Mouse (Mus musculus) mesoderm, embryonic 11.5 days (tissue): Measurements from ENCODE around the gene Otc.
A peak's percentile ranks its signal among the peaks of the same experiment; 100 is the strongest.

Experiments used
- DNase-seq: peaks from one replicate; pipeline ENCODE4 v3.0.0-alpha.2; 2012; ENCODE audit warnings: low read depth, low spot score

Otc gene

DNA sequence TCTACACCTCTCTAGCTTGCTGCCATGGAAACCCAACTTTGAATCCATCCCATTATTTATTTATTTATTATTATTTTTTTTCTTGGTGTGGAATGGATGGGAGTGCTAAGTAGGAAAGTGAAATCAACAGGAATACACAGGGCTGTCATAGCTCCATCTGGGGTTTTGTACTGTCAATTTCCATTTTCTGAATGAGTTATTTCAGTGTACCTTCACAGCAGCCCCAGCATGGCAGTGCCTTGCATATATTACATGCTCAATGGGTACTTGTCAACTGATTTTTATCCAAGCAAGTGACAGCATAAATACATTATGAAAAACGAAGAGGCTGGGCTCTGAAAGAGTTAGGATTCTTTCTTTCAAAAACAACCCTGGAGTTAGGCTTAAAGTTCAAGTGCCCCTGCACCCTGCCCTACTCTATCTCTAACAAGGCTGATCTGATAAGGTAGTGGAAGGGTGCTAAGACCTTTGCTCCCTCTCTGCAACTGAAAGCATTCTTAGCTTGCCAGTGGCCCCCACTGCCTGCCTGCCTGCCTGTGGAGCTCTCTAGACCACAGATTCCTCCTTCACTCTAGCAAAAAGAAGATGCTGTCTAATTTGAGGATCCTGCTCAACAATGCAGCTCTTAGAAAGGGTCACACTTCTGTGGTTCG, at the start of gene Otc:
Otc (plus strand) TSS at position 454 of the 653 bp plus-strand sequence.
- DNase-seq = no peak

DNA sequence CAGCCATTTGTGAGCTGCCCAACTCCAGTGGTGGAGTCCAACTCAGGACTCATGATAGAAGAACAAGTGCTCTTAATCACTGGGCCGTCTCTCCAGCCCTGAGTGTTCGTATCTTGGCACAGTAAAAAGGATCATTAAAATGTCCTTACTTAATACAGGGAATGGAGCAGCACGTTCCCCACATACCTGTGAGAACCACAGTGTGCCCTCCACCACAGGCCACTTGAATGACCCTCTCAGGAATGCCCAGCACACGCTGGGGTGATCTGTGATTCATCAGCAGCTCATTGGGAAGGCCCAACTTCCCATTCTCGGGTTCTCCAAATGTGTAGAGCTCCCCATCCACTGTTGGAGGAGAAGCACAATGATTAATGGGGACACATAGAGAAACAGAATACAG, 46.2 kb upstream of the Otc start:
- no peak for DNase-seq

- DNase-seq = peak; percentile 18
Measured at GRCm38 (mm10) chrX:10215972-10216371, 36.1 kb upstream of the Otc start.

DNA sequence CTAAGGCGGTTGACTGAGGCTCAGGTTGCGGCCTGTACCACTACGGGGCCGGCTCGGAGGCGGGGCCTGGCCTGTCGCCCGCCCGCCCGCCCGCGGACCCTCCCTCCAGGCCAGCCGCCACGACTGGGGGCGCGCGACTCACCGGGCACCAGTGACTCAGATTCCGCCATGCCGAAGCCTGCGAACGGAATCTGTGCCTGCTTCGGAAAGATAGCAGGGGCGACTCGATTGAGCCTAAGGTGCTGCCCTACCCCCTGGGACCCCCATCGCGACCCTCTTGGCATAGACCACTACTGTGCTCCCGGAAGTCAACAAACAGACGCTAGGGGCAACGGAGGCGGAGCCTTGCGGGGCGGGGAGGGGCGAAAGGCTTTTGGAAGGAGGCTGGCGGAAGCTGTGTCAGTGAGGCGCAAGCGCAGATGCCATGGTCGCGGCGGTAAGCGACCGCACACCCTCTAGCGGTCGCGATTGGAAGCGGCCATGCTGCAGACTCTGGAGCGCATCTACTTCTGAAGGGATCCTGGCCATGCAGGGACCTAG, 35.6 kb upstream of the Otc start, which contains the start of gene Rpgr:
Rpgr (minus strand) TSS at position 511 of the 540 bp plus-strand sequence.
- peak; percentile 93 for DNase-seq

DNA sequence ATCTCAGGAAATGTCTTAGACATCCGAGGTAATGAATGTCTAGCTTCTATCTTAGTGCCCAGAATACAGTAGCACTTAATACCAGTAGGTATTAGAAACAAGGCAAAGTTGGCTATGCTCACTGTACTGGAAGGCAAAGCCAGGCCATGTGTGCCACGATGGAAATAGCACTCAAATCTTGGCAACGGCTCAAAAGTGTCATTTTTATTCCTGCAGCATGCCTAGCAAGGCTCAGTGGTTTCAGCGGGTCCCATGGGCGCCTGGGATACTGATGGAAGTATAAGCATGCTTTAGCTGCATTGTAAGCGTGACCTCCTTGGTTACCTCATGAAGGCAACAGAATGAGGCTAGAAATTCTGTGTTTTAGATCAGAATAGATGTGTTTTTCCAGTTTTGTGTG, 32.8 kb upstream of the Otc start:
- no peak for DNase-seq

- DNase-seq = no peak
Measured at GRCm38 (mm10) chrX:10233051-10233450, 19.1 kb upstream of the Otc start.

DNA sequence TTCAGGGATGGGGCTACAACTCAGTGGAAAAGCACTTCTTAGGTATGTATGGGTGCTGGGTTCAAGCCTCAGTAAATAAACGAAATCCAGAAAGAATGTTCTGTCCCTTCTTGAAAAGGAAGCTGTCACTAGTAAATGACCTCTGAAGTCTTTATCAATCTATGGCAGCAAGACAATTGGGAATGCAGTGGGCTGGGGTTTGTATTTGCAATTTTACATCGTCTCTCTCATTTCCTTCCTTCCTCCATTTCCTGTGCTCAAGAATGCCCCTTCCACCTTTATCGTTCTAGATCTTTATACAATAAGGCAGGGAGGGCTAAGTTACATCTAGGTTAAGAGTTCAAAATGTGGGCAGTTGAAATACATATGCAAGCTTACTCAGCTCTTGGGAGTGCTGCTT, 17.5 kb upstream of the Otc start:
- DNase-seq = no peak

- no peak for DNase-seq
Measured at GRCm38 (mm10) chrX:10239515-10239914, 12.6 kb upstream of the Otc start.

- DNase-seq = no peak
Measured at GRCm38 (mm10) chrX:10243916-10244315, 8.2 kb upstream of the Otc start.

DNA sequence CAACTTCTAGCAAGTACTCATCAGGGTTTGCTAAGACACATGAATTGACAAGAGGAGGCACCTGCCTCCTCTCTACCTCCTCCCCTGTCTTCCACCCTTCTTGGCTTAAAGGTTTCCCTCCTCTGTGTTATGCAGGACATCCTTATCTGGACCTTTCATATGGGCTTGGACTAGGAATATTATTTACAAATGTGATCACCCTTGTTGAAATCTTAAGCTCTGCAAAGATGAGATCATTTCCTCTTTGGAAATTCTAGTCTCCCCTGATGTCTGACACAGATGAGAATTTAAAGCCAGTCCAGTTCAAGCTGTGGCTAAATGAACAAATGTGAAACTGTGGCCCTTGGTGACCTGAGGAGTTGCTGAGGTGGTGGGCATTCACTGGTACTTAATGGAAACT, 748 bp upstream of the Otc start:
- no peak for DNase-seq

GRCm38 (mm10) chrX:10257774-10258173, 5.7 kb downstream of the Otc start:
- no peak for DNase-seq

DNA sequence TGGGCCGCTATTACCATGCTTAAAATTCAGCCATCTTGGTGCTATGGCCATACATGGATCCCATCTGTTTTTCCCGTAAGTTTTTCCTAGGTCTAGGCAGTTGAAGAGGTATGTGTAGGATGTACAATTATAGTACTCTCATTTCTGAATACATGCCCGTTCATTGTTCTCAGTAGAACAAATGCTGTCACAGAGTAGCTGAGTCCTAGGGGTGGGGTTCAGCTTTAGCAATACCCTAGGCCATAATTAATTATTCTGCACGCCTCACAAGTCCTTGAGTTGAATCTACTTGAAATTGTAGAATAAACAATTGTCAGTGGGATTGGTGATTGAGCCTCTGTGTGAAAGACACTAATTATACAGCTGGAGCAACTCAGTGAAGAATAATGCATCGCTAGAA, 6.2 kb downstream of the Otc start:
- DNase-seq = no peak

DNA sequence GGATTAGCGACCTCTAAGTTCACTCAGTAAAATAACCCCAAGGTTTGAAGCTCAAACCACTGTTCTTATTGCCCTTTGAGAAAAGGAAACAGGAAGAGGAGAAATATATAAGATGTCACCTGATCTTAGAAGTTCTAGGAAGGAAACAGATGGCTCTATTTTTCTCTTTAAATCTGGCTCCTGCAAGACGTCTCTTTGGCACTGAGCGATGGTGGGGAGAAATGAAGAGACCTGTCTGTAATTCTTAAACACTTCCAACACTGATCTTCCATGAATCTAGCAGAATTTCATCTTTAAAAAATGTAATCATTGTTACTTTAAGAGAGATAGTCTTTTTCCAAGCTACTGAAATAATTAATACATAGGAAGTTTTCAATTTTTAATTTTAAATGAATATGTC, 16.2 kb downstream of the Otc start:
- DNase-seq = no peak

DNA sequence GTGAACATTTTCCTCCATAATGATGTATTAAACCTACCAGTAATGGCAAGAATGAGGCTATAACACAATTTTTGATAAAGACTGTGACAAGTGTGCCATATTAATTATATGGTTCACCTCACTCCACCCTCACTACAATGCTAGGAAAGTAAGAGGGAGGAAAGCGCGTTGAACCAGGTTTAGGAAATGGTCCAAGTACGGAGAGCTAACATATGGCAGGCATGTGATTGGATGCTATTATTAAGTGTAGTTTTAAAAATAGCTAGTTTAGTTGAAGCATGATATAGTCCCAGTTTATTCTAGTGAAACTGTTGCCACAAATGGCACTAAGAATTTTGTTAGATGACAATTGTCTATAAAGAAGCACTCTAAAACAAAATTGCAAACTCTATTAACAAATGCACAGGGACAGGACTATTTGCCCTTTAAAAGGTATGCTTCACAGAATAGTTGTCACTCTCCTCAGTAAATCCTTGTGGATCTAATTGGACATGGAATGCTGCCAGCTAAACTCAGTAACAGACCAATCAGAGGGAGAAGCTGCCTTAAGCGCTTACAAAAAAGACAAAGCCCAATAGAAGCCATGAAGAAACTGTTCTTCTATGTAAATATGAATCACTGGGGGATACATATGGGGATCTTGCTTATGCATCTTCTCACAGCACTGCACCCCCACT, 16.8 kb downstream of the Otc start:
- DNase-seq = no peak

DNA sequence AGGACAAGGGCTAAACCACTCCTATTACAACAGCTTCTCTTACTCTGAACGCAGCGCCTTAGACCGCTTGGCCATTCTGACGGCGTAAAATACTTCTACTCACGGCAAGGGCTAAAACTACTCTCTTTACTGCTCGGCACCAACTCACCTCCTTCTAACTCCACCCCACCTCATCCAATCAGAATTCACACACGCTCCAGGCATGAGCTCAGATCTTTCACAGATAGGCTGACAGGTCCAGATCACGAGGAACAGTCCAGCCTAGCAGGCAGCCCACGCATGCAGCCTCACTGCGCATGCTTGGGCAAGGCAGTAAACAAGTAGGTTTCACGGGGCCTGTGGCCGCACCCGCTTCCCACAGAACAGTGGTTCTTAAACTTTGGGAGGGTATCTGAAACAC, 45.2 kb downstream of the Otc start:
- no peak for DNase-seq

DNA sequence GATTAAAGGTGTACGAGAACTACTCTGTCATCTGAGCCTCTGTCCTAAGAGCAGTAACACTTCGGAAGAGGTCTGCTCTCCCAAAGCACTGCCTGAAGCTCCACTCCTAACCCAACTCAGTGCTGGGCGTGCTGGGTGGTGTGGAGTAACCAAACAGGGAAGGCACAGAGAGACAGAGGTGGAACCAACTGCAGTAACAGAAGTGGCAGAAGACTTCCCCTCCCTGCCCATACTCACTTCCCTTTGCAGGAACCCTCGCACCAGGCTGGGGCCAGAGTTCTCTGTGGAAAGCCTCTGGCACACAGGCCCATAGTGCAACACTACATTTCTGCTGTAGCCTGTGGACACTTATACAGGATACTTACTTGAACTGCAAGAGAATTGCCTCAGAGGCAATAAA, 66.1 kb downstream of the Otc start:
- no peak for DNase-seq

- DNase-seq = no peak
Measured at GRCm38 (mm10) chrX:10330246-10330645, 78.1 kb downstream of the Otc start.

DNA sequence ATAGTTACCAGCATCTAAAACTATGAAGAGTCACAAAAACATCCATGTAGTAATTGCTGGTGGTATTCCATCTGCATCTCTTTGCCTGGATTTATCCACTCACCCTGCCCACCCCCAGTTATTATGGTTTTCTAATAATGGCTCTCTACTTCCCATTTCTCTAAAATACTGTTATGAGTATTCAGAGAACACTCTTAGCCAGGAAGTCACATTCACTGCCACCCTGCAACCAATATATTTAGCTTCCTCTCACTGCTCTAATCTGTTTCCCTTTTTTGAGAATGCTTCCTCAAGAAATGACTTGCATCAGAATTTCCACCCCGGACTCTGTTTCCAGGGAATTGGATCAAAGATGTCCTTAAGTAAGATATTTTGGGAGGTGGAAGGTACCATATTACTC, 79.6 kb downstream of the Otc start:
- DNase-seq = no peak

- no peak for DNase-seq
Measured at GRCm38 (mm10) chrX:10336816-10337215, 84.7 kb downstream of the Otc start.

DNA sequence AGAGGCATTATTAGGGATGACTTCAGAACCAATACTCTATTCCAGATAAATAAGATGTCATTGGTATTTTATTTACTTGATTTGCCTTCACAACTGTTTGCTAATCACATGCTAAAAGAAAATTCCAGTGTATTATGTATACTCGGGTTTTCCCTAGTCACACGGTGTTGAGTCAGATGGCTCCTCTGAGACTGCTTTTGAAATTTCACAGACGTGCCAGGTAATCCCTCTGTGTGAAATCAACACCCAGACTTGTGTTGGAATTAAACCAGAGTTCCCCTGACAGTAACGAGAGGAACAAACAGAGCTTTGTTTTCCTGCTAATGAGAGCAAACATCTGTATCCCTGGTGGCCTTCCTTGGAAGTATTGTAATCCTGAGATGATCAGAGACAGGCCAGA, 103.8 kb downstream of the Otc start:
- no peak for DNase-seq
